Mouse (Mus musculus) neural tube, embryonic 11.5 days (tissue): ENCODE results near the gene Zmynd10. TPM values are rescaled to one million over a fixed set of nuclear protein-coding genes. Genes with fewer than 3 reads are reported as not detected.

Experiments
- ATAC-seq: fragments of 200-750 bp; cut with Nextera tagmentation; 2 replicates; pipeline ENCODE4 v1.8.0; 2017; ENCODE audit warnings: moderate number of reproducible peaks, mild to moderate bottlenecking, moderate TSS enrichment, moderate library complexity; ENCODE audit not compliant: insufficient read depth, low FRiP score, low TSS enrichment
- DNase-seq: peaks from one replicate; pipeline ENCODE4 v3.0.0-alpha.2; 2015; ENCODE audit warnings: low spot score
- H3K27ac ChIP-seq: fragments of 300-500 bp; sonication (generic); 2 replicates; pipeline ENCODE4 v1.5.1; 2014; ENCODE audit warnings: low read depth, mild to moderate bottlenecking, low read length
- H3K27me3 ChIP-seq: fragments of 300-500 bp; sonication (generic); 2 replicates; pipeline ENCODE4 v1.6.1; 2014; ENCODE audit warnings: mild to moderate bottlenecking, low read length, mixed read lengths; ENCODE audit not compliant: control insufficient read depth, insufficient read depth
- H3K36me3 ChIP-seq: fragments of 300-500 bp; sonication (generic); 2 replicates; pipeline ENCODE4 v1.6.1; 2014; ENCODE audit warnings: mild to moderate bottlenecking, low read length, moderate library complexity, mixed read lengths; ENCODE audit not compliant: control insufficient read depth, insufficient read depth
- H3K4me1 ChIP-seq: fragments of 300-500 bp; sonication (generic); 2 replicates; pipeline ENCODE4 v1.6.1; 2014; ENCODE audit warnings: low read length, mixed read lengths; ENCODE audit not compliant: control insufficient read depth, insufficient read depth
- H3K4me2 ChIP-seq: fragments of 300-500 bp; sonication (generic); 2 replicates; pipeline ENCODE4 v1.6.1; 2014; ENCODE audit warnings: low read depth, mild to moderate bottlenecking, moderate library complexity
- H3K4me3 ChIP-seq: fragments of 300-500 bp; sonication (generic); 2 replicates; pipeline ENCODE4 v1.5.1; 2014; ENCODE audit warnings: low read depth, low read length
- H3K9ac ChIP-seq: fragments of 300-500 bp; sonication (generic); 2 replicates; pipeline ENCODE4 v1.6.1; 2014; ENCODE audit warnings: mild to moderate bottlenecking, low read length
- H3K9me3 ChIP-seq: fragments of 300-500 bp; sonication (generic); 2 replicates; pipeline ENCODE4 v1.6.1; 2016; ENCODE audit warnings: low read length; ENCODE audit not compliant: control insufficient read depth
- WGBS: fragments of 180-500 bp; shearing (Covaris S2); extraction: QIAGEN DNeasy Blood & Tissue Kit; methylation state at CpG from one replicate; pipeline ENCODE4 v1.1.7; 2014; 5-methylcytosine and 5-hydroxymethylcytosine counted together
- polyA plus RNA-seq: library from polyadenylated mRNA; unstranded; fragments of >200 nt; fragmentation: Nextera tagmentation; extraction: Ambion mirVana; gene quantifications from 2 replicates; pipeline ENCODE4 v1.2.1, GENCODE M21; 2014

The Zmynd10 gene
- polyA plus RNA-seq, 1 experiment from 2014 or later = 0.65 TPM

GRCm38 (mm10) chr9:107534408-107535202, 12.5 kb upstream of the Zmynd10 start:
- peak overlapping the region; percentile 68 for H3K4me3 ChIP-seq
- DNase-seq (no peak), ATAC-seq (peak; percentile 15; the same call in 1 of the 2 replicates)
- 1% methylated on average over 40 of the region's 40 CpGs for WGBS
- peaks cover 12% of the 10 kb centered on the region; the same call in 1 of the 2 replicates for H3K36me3 ChIP-seq
- peak overlapping the region; percentile 100 for H3K4me2 ChIP-seq
- H3K4me1 ChIP-seq = peaks cover 27% of the 10 kb centered on the region
- peak overlapping the region; percentile 82 for H3K9ac ChIP-seq
- H3K9me3 ChIP-seq = no peaks in the 10 kb centered on the region
- no peak overlapping the region for H3K27ac ChIP-seq
- H3K27me3 ChIP-seq = no peaks in the 10 kb centered on the region

GRCm38 (mm10) chr9:107538231-107538630, 8.9 kb upstream of the Zmynd10 start:
- ATAC-seq (no peak), DNase-seq (no peak)
- no peak overlapping the region for H3K27ac ChIP-seq
- WGBS = 95% methylated on average over 7 of the region's 7 CpGs
- no peaks in the 10 kb centered on the region for H3K9me3 ChIP-seq
- no peaks in the 10 kb centered on the region for H3K27me3 ChIP-seq
- H3K4me3 ChIP-seq = no peak overlapping the region
- H3K4me1 ChIP-seq = peaks cover 40% of the 10 kb centered on the region
- H3K4me2 ChIP-seq = no peak overlapping the region
- no peak overlapping the region for H3K9ac ChIP-seq
- peaks cover 15% of the 10 kb centered on the region; the same call in 1 of the 2 replicates for H3K36me3 ChIP-seq

GRCm38 (mm10) chr9:107538711-107539110, 8.4 kb upstream of the Zmynd10 start:
- Histone ChIP-seq H3K9me3 (no peaks in the 10 kb centered on the region), H3K27me3 (no peaks in the 10 kb centered on the region), H3K9ac (no peak overlapping the region), H3K4me3 (no peak overlapping the region), H3K4me2 (no peak overlapping the region), H3K27ac (no peak overlapping the region), H3K36me3 (peaks cover 15% of the 10 kb centered on the region; the same call in 1 of the 2 replicates), H3K4me1 (peaks cover 40% of the 10 kb centered on the region)
- ATAC-seq (no peak), DNase-seq (no peak)
- WGBS = 91% methylated on average over 3 of the region's 3 CpGs

- H3K9ac ChIP-seq = no peak overlapping the region
- 94% methylated on average over 8 of the region's 8 CpGs for WGBS
- peaks cover 35% of the 10 kb centered on the region for H3K4me1 ChIP-seq
- no peak overlapping the region for H3K27ac ChIP-seq
- no peaks in the 10 kb centered on the region for H3K9me3 ChIP-seq
- DNase-seq (no peak), ATAC-seq (no peak)
- no peaks in the 10 kb centered on the region for H3K27me3 ChIP-seq
- no peak overlapping the region for H3K4me3 ChIP-seq
- no peak overlapping the region for H3K4me2 ChIP-seq
- H3K36me3 ChIP-seq = peaks cover 15% of the 10 kb centered on the region; the same call in 1 of the 2 replicates
Observed at GRCm38 (mm10) chr9:107539940-107540339, 7.2 kb upstream of the Zmynd10 start.

GRCm38 (mm10) chr9:107540420-107540819, 6.7 kb upstream of the Zmynd10 start:
- no peak for ATAC-seq
- H3K36me3 ChIP-seq = peaks cover 16% of the 10 kb centered on the region

GRCm38 (mm10) chr9:107541005-107541404, 6.1 kb upstream of the Zmynd10 start:
- H3K36me3 ChIP-seq = peaks cover 16% of the 10 kb centered on the region
- no peak overlapping the region for H3K27ac ChIP-seq
- DNase-seq = no peak

More at GRCm38 (mm10) chr9:107540420-107540819, 6.7 kb upstream of the Zmynd10 start:
- no peak for DNase-seq
- Histone ChIP-seq H3K9me3 (no peaks in the 10 kb centered on the region), H3K27me3 (no peaks in the 10 kb centered on the region), H3K4me3 (no peak overlapping the region), H3K4me2 (no peak overlapping the region), H3K4me1 (peaks cover 30% of the 10 kb centered on the region), H3K27ac (no peak overlapping the region), H3K9ac (no peak overlapping the region)
- 72% methylated on average over 4 of the region's 4 CpGs for WGBS

GRCm38 (mm10) chr9:107541474-107542351, 5.4 kb upstream of the Zmynd10 start, which contains the start of the genes Cyb561d2 and Nprl2:
Gene Cyb561d2 (minus strand): TSS chr9:107542193.
Gene Nprl2 (plus strand): TSS chr9:107542226.
- H3K4me3 ChIP-seq = peak within 1 kb of the TSS; percentile 52
- DNase-seq (peak; percentile 96), ATAC-seq (peak; percentile 81)
- no peak within 1 kb of the TSS; the same call in 1 of the 2 replicates for H3K27ac ChIP-seq
- peaks cover 16% of the 10 kb centered on the region for H3K36me3 ChIP-seq
- under 1% methylated on average over 46 of the region's 46 CpGs for WGBS
- H3K9ac ChIP-seq = peak within 1 kb of the TSS; percentile 65
- peaks cover 19% of the 10 kb centered on the region for H3K4me1 ChIP-seq
- no peaks in the 10 kb centered on the region for H3K9me3 ChIP-seq
- H3K4me2 ChIP-seq = peak within 1 kb of the TSS; percentile 85
- H3K27me3 ChIP-seq = no peaks in the 10 kb centered on the region

More at GRCm38 (mm10) chr9:107541005-107541404, 6.1 kb upstream of the Zmynd10 start:
- Histone ChIP-seq H3K4me1 (peaks cover 24% of the 10 kb centered on the region), H3K4me3 (peak overlapping the region; percentile 52), H3K27me3 (no peaks in the 10 kb centered on the region), H3K9ac (no peak overlapping the region; the same call in 1 of the 2 replicates), H3K9me3 (no peaks in the 10 kb centered on the region), H3K4me2 (peak overlapping the region; percentile 85)
- 31% methylated on average over 10 of the region's 10 CpGs for WGBS
- no peak for ATAC-seq

- 2% methylated on average over 11 of the region's 11 CpGs for whole genome bisulfite sequencing
- H3K27ac ChIP-seq = no peak overlapping the region
Observed at GRCm38 (mm10) chr9:107542352-107542686, 4.8 kb upstream of the Zmynd10 start.

More at GRCm38 (mm10) chr9:107542352-107542686, 4.8 kb upstream of the Zmynd10 start:
- Histone ChIP-seq H3K9ac (peak overlapping the region; percentile 65), H3K36me3 (peaks cover 16% of the 10 kb centered on the region), H3K27me3 (no peaks in the 10 kb centered on the region), H3K4me3 (peak overlapping the region; percentile 52), H3K4me2 (peak overlapping the region; percentile 85), H3K4me1 (peaks cover 20% of the 10 kb centered on the region), H3K9me3 (no peaks in the 10 kb centered on the region)
- ATAC-seq (no peak), DNase-seq (no peak)
